Mouse (Mus musculus): ENCODE data around the gene Rbm20.
"Not testable (repeated sequence)": the region's sequence is repeated elsewhere in the genome, so short reads cannot be mapped to it uniquely, and the experiment has no call there.

Rbm20 gene

GRCm38 (mm10) chr19:53793994-53794890 is 117.1 kb downstream of the Rbm20 start:
- no peak for DNase-seq

GRCm38 (mm10) chr19:53794996-53795395 is 117.9 kb downstream of the Rbm20 start:
- no peak for DNase-seq

DNA sequence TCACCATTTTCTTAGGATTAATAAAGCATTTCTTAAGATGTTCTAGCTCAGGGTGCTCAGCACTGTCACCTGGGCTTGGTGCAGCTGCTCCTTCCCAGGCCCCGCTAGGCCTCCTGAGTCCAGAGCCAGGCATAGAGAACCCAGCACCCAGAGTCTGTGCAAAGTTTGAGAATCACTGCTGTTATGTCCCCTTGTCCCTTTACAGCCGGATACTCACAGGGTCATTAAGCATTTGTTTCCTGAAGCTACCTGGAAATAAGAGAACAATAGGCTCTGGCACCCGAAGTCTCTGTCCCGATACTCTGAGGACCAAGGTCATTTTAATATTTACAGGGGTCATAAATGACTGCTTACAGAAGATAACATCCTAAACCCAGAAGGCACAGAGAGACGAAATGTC is 118.9 kb downstream of the Rbm20 start:
- DNase-seq, result no peak

DNA sequence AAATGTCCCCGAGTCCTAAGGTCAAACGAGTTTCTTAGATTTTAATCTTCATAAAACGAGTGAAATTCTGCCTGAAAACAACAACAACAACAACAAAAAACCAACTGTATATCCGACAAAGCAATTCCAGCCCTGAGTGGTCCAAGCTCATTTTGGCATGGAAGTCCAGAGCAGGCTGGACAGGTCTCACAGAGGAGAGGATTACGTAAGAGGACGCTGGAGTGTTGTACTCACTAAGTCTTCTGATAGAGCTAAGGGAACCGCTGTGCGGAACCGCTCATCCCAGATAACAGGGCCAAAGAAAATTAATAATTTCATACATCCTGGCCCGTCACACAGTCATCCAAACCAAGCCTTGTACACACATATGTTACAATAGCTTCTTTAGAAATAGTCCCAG is 120.7 kb downstream of the Rbm20 start:
- DNase-seq, result no peak

- DNase-seq, result no peak
These were observed 122.8 kb downstream of the Rbm20 start for GRCm38 (mm10) chr19:53799885-53800284.

GRCm38 (mm10) chr19:53800365-53800999 is 123.4 kb downstream of the Rbm20 start:
- DNase-seq, result no peak

- DNase-seq, result no peak
These were observed 124.3 kb downstream of the Rbm20 start for GRCm38 (mm10) chr19:53801380-53801779.

DNA sequence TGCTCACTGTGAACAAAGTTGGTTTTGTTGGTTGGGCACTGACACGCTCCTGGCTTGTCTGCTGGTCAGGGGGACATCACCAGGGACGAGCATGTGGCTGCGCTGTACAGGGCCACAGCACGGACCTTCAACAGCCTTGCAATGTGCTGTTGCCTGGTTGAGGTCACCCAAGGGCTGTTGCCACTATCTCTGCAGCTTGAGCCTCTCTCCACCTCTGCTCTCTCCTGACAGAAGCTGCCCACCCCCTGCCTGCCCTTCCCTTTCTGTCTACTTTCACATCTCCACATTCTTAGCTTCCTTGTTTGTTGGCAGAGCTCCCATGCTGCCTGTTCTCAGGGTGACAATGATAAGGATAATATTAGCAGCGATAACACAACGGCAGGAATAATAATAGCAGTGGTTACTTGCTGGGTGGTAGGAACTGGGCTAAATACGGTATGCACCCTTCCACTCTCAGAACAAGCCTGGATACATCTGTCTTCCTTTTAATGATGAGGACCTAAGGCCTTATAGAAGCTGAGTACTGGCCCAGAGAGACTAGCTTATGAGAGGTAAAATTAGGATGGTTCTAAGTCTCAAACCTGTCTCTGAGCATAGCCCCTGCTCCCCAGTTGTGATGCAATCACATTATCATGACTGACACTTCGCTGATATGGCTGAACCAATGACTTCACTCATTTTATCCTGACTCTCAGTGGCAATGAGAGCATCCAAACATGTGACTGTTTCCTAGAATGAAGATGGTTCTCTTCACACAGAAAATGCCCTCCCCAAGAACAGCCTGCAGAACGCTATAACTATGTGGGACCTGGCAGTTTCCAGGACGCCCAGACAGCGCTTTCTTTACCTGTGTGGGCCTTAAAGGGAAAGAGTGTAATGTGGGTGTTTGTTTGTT is 124.9 kb downstream of the Rbm20 start:
- no peak for DNase-seq

DNA sequence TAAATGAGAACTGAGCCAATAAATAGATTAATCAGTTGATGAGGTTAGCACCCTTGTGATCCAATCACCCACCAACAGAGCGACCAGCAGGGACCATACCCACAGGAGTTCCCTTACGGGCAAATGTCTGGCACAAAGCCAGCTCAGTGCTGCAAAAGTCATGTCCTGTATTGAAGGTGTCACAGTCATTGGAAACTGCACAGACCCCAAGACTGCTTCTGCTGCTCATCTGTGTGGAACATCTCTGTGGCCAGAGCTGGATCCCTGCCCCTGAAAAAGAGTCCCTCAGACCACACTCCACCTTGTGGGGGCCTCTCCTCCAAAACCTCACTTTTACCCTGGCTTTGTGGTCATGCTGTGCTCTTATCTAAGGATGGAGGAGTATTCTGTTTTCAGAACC is 126.8 kb downstream of the Rbm20 start:
- no peak for DNase-seq

DNA sequence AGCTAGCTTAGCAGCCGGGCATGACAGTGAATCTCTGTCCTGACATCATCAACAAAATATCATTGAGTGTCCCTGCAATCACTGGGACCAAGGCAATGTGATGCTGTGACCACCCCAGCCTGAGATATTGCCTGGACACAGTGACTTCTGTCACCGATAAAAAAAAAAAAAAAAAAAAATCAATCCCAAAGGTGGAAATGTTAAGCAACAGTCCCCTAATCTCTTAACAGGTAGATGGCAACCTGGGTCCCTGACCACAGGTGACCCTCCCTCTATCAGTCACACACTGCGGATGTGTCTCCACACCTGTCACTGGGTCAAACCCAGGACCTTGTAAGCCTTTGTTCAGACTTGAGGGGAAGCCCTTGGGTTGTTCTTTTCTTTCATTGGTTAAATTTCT is 128.0 kb downstream of the Rbm20 start:
- DNase-seq, result no peak

- DNase-seq, result no peak
These were observed 129.0 kb downstream of the Rbm20 start for GRCm38 (mm10) chr19:53806126-53806525.

DNA sequence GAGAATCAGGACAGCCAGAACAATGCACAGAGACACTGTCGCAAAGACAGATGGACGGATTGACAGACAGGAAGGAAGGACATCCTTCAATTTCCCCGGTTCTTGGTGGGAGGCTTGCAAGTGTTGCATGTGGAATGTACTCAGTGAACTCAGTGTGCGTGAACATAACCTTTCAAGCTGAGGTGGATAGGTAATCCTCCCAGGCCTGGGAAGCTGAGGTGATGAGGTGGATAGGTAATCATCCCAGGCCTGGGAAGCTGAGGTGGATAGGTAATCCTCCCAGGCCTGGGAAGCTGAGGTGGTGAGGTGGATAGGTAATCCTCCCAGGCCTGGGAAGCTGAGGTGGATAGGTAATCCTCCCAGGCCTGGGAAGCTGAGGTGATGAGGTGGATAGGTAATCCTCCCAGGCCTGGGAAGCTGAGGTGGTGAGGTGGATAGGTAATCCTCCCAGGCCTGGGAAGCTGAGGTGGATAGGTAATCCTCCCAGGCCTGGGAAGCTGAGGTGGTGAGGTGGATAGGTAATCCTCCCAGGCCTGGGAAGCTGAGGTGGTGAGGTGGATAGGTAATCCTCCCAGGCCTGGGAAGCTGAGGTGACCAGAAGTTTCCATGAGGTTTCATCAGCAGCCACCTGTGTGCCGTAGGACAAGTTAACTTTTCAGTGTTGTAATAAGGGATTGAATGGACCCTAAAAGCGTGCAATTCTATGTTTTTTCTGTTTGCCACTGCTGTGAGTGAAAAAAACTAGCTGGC is 129.6 kb downstream of the Rbm20 start:
- not testable (repeated sequence) for DNase-seq

DNA sequence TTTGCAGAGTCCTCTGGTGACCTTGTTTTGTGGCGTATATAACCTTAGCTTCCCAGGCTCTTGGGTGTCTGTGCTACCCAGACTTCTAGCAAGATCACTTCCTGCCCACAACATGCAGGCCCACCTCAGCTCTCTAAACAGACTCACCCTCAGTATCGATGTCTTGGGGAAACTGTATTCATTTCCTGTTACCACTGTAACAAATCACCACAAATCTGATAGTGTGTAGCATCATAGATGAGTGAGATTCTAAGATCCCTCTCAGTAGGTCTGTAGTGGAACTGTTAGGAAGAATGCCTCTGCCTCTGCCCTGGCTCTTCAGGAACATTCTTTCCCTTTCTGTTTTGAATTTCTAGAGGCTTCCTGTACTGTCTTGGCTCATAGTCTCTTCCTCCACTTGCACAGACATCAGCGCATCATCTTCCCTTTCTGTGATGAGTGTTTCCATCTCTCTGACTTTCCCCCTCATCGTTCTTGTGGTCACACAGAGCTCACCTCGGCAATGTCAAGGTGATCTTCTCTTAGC is 130.2 kb downstream of the Rbm20 start:
- DNase-seq, result no peak

- peak; percentile 56 for DNase-seq
These were observed 131.1 kb downstream of the Rbm20 start for GRCm38 (mm10) chr19:53808041-53808777.

GRCm38 (mm10) chr19:53809185-53809861 is 132.2 kb downstream of the Rbm20 start:
- peak; percentile 59 for DNase-seq

- DNase-seq, result no peak
These were observed 132.9 kb downstream of the Rbm20 start for GRCm38 (mm10) chr19:53810024-53810423.

DNA sequence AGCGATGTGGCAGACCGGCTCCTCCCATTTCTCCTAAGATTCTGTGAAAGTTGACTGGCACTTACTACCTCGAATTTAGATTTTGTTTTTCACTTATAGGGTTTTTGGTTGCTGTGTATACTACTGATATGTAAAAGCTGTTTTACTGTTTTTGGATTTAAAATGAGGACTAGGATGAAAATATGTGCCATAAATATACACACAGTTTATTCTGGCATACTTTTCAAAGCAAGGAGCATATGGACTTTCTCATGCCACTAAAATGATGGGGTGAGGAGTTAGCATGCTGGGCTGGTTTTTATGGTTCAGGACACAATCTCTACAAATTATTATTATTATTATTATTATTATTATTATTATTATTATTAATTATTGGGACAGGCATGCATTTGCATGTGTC is 133.5 kb downstream of the Rbm20 start:
- no peak for DNase-seq

DNA sequence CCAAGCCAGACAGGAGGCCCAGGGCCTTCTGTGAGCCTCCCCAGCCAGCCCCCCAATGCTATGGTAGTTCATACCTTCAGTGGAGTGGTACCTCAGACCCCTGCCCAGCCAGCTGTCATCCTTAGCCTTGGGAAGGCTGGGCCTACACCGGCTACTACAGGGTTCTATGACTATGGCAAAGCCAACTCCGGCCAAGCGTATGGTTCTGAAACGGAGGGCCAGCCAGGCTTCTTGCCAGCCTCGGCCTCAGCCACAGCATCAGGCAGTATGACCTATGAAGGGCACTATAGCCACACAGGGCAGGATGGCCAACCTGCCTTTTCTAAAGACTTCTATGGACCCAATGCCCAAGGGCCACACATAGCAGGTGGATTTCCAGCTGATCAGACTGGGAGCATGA is 136.5 kb downstream of the Rbm20 start:
- DNase-seq, result no peak

GRCm38 (mm10) chr19:53815714-53816113 is 138.6 kb downstream of the Rbm20 start:
- DNase-seq, result no peak

- no peak for DNase-seq
These were observed 139.1 kb downstream of the Rbm20 start for GRCm38 (mm10) chr19:53816242-53816641.

- DNase-seq, result no peak
These were observed 142.2 kb downstream of the Rbm20 start for GRCm38 (mm10) chr19:53819299-53819698.

All from right cerebral cortex, postnatal 25 days (tissue).